Mouse (Mus musculus): Measurements from ENCODE around the gene Patj. TPM values are rescaled to one million over a fixed set of nuclear protein-coding genes. Genes with fewer than 3 reads are reported as not detected.

Patj gene
- polyA plus RNA-seq, 1 experiment: 9.0 TPM

GRCm38 (mm10) chr4:98743209-98743905 is 347.8 kb downstream of the Patj start:
- no peak for DNase-seq (ENCODE audit: low read depth)
- TF ChIP-seq CTCF (IDR thresholded peaks at IDR 0.05; ENCODE audit: borderline replicate concordance, extremely low read depth, insufficient read depth, insufficient read length): no peak
- TF ChIP-seq POLR2A (IDR thresholded peaks at IDR 0.05; ENCODE audit: borderline replicate concordance, extremely low read depth, insufficient read depth, insufficient read length, poor library complexity, severe bottlenecking): no peak

GRCm38 (mm10) chr4:98743906-98744210 is 348.3 kb downstream of the Patj start:
- no peak for DNase-seq (ENCODE audit: low read depth)
- TF ChIP-seq POLR2A (IDR thresholded peaks at IDR 0.05; ENCODE audit: borderline replicate concordance, extremely low read depth, insufficient read depth, insufficient read length, poor library complexity, severe bottlenecking) (no peak), CTCF (IDR thresholded peaks at IDR 0.05; ENCODE audit: borderline replicate concordance, extremely low read depth, insufficient read depth, insufficient read length) (no peak)

- no peak for DNase-seq (ENCODE audit: low read depth)
- TF ChIP-seq CTCF (IDR thresholded peaks at IDR 0.05; ENCODE audit: borderline replicate concordance, extremely low read depth, insufficient read depth, insufficient read length) (no peak), POLR2A (IDR thresholded peaks at IDR 0.05; ENCODE audit: borderline replicate concordance, extremely low read depth, insufficient read depth, insufficient read length, poor library complexity, severe bottlenecking) (no peak)
These were observed 358.9 kb downstream of the Patj start for GRCm38 (mm10) chr4:98754456-98754855.

- TF ChIP-seq POLR2A (IDR thresholded peaks at IDR 0.05; ENCODE audit: borderline replicate concordance, extremely low read depth, insufficient read depth, insufficient read length, poor library complexity, severe bottlenecking): no peak
- TF ChIP-seq CTCF (IDR thresholded peaks at IDR 0.05; ENCODE audit: borderline replicate concordance, extremely low read depth, insufficient read depth, insufficient read length): no peak
- DNase-seq (ENCODE audit: low read depth): peak; percentile 44
These were observed 360.6 kb downstream of the Patj start for GRCm38 (mm10) chr4:98756141-98756540.

GRCm38 (mm10) chr4:98758012-98758821 is 362.6 kb downstream of the Patj start:
- peak; percentile 88 for DNase-seq (ENCODE audit: low read depth)
- TF ChIP-seq POLR2A (IDR thresholded peaks at IDR 0.05; ENCODE audit: borderline replicate concordance, extremely low read depth, insufficient read depth, insufficient read length, poor library complexity, severe bottlenecking) (no peak), CTCF (IDR thresholded peaks at IDR 0.05; ENCODE audit: borderline replicate concordance, extremely low read depth, insufficient read depth, insufficient read length) (no peak)

GRCm38 (mm10) chr4:98758872-98759518 is 363.4 kb downstream of the Patj start:
- no peak for DNase-seq (ENCODE audit: low read depth)
- TF ChIP-seq POLR2A (IDR thresholded peaks at IDR 0.05; ENCODE audit: borderline replicate concordance, extremely low read depth, insufficient read depth, insufficient read length, poor library complexity, severe bottlenecking): no peak
- TF ChIP-seq CTCF (IDR thresholded peaks at IDR 0.05; ENCODE audit: borderline replicate concordance, extremely low read depth, insufficient read depth, insufficient read length): no peak

GRCm38 (mm10) chr4:98767134-98768133 is 371.8 kb downstream of the Patj start:
- DNase-seq (ENCODE audit: low read depth): no peak
- TF ChIP-seq CTCF (IDR thresholded peaks at IDR 0.05; ENCODE audit: borderline replicate concordance, extremely low read depth, insufficient read depth, insufficient read length) (no peak), POLR2A (IDR thresholded peaks at IDR 0.05; ENCODE audit: borderline replicate concordance, extremely low read depth, insufficient read depth, insufficient read length, poor library complexity, severe bottlenecking) (no peak)

Other genes starting within 250 kb of the Patj start
- gene Tm2d1, start 12.5 kb upstream of the Patj start, polyA plus RNA-seq (2012; rRNA removed): 50.0 and 52.2 TPM in 2 replicates

Measured in brain, embryonic 14.5 days (tissue).